Mouse (Mus musculus) kidney, adult 2 months (tissue): ENCODE data around the gene 4930579G24Rik. TPM values are rescaled to one million over a fixed set of nuclear protein-coding genes. Genes with fewer than 3 reads are reported as not detected.

ENCODE experiments used
- DNase-seq: peaks from one replicate; pipeline ENCODE4 v3.0.0; 2021
- H3K27ac ChIP-seq: fragments of 200-500 bp; 2 replicates; pipeline ENCODE4 v1.5.1; 2012; ENCODE audit warnings: low read depth, low read length, control low read depth, inconsistent platforms; ENCODE audit not compliant: insufficient read depth
- H3K27me3 ChIP-seq: fragments of 200-500 bp; replicated peaks from 2 replicates; pipeline ENCODE4 v1.6.1; 2012; ENCODE audit warnings: mild to moderate bottlenecking, moderate library complexity, low read length, inconsistent platforms; ENCODE audit not compliant: control insufficient read depth, insufficient read depth
- H3K36me3 ChIP-seq: fragments of 200-500 bp; 2 replicates; pipeline ENCODE4 v1.6.1; 2012; ENCODE audit warnings: mild to moderate bottlenecking, moderate library complexity, low read length, inconsistent platforms; ENCODE audit not compliant: control insufficient read depth, insufficient read depth
- H3K4me1 ChIP-seq: fragments of 200-500 bp; 2 replicates; pipeline ENCODE4 v1.6.1; 2011; ENCODE audit warnings: low read length; ENCODE audit not compliant: control insufficient read depth, insufficient read depth
- H3K4me3 ChIP-seq: fragments of 200-500 bp; 2 replicates; pipeline ENCODE4 v1.5.1; 2011; ENCODE audit warnings: mild to moderate bottlenecking, low read depth, low read length, control low read depth; ENCODE audit not compliant: insufficient read depth
- CTCF ChIP-seq: fragments of 200-500 bp; conservative IDR thresholded peaks from 2 replicates; pipeline ENCODE4 v1.5.1; 2011; ENCODE audit warnings: low read depth, mild to moderate bottlenecking, control low read depth, low read length, moderate library complexity, mixed read lengths; ENCODE audit not compliant: insufficient read depth, insufficient read length
- POLR2A ChIP-seq: fragments of 200-500 bp; IDR thresholded peaks from one replicate; pipeline ENCODE4 v1.6.1; 2011; ENCODE audit warnings: low read depth, low read length, control low read depth
- WGBS: fragments of 180-500 bp; shearing (Covaris S2); methylation state at CpG from one replicate; pipeline ENCODE4 v1.1.7; 2018; 5-methylcytosine and 5-hydroxymethylcytosine counted together
- polyA plus RNA-seq: library from polyadenylated mRNA; depleted of rRNA; stranded (reverse); fragments of >200 nt; gene quantifications from 2 replicates; pipeline ENCODE4 v1.2.3, GENCODE M21; 2012

Gene 4930579G24Rik
- polyA plus RNA-seq, 1 experiment, result 1.2 TPM

DNA sequence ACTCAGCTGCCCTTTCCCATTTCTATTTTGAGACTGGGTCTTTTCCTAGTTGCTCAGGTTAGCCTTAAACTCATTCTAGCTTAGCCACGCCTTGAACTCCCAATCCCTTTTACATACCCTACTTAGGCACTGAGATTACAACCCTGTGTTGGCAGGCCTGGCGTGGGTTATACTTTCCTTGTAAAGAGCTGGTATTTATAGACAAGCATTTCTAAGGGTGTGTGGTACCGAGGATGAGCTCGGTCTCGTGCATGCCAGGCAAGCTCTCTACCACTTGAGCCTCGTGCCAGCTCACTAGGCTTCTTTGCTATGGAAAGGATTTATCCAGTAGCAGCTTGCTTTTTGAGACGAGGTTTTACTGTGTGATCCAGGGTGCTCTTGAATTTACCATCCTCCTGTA is 33.4 kb upstream of the 4930579G24Rik start:
- DNase-seq, result no peak
- Histone ChIP-seq H3K4me3 (no peak overlapping the region), H3K4me1 (peaks cover 9% of the 10 kb centered on the region; the same call in 1 of the 2 replicates), H3K36me3 (peaks cover 12% of the 10 kb centered on the region), H3K27ac (no peak overlapping the region), H3K27me3 (no peaks in the 10 kb centered on the region)
- TF ChIP-seq CTCF, result no peak
- no peak for TF ChIP-seq POLR2A
- 92% methylated on average over 7 of the region's 7 CpGs for WGBS

DNA sequence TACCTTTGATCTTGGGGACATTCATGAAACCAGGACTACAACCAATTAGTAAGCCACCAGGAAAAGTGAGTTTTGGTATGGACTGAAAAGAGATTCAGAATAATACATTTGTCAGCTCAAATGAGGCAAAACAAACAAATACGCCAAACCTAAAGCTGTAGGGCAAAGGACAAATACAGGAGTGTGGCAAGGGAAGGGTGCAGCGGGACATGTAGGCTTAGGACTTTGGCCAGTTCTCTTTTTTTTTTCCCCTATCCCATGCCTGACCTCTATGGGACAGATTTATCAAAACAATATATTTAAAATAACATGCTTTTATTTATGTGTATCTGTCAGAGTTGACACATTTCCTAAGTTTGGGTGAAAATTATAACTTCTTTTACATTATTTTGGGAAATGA is 19.0 kb upstream of the 4930579G24Rik start:
- Histone ChIP-seq H3K4me3 (no peak overlapping the region), H3K27me3 (no peaks in the 10 kb centered on the region), H3K27ac (no peak overlapping the region), H3K4me1 (no peaks in the 10 kb centered on the region), H3K36me3 (peaks cover 10% of the 10 kb centered on the region)
- TF ChIP-seq CTCF (no peak), POLR2A (no peak)
- DNase-seq, result no peak
- 59% methylated on average over 2 of the region's 2 CpGs for WGBS

DNA sequence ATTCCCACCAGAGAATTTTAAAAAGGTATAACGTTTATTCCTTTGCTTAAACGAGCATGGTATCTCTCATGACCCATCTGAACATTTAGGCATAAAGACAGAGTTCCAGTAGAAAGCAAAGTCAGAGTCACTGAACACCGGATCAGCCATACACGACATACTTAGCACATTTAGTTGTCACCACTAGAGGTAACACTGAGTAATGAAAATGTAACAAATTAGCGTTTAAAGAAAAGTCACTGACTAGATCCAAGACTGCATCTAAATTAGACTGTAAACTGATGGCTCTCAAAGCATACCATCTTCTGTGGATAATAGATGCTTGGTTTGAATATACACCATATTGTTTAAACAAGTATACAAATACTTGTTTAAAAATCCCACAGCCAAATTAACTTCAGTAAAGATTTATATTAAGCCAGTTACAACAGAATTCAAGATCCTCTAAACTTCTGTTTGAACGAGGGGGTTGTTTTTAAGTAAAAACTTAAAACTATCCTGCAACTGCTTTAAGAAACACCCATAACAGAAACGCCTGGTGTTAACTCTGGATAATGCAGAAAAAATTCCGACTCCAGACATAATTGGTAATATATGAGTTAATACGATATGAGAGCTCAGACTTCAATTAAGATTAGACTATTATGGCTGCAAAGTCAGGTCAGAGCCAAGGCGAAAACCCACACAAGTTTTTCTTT is 1.2 kb upstream of the 4930579G24Rik start:
- H3K36me3 ChIP-seq, result no peaks in the 10 kb centered on the region
- WGBS, result 7% methylated on average over 10 of the region's 10 CpGs
- H3K4me1 ChIP-seq, result peaks cover 4% of the 10 kb centered on the region
- no peak for DNase-seq
- H3K4me3 ChIP-seq, result peak overlapping the region; percentile 66
- TF ChIP-seq POLR2A, result no peak
- no peak for TF ChIP-seq CTCF
- peak overlapping the region; percentile 73 for H3K27ac ChIP-seq
- H3K27me3 ChIP-seq, result no peaks in the 10 kb centered on the region

DNA sequence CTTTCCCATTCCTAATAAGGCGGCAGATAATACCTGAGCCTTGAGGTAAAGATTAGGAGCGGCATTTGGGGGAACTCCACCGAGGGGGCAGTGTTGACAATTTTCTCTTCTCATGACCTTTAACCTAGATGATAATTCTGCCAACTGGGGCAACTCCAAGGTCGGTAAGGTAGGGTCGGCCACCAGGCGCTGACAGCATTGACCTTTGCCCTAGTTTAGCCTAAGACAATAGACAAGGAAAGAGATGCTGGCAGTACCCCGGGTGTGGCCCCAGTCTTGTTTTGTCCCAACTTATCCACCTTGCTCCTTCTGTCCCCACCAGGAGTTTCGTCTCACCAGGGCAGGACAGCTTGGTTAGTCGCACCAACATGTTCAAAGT is 708 bp upstream of the 4930579G24Rik start:
- no peaks in the 10 kb centered on the region for H3K36me3 ChIP-seq
- WGBS, result under 1% methylated on average over 9 of the region's 9 CpGs
- DNase-seq, result peak; percentile 73
- peak overlapping the region; percentile 66 for H3K4me3 ChIP-seq
- no peaks in the 10 kb centered on the region for H3K27me3 ChIP-seq
- peak overlapping the region; percentile 73 for H3K27ac ChIP-seq
- peaks cover 4% of the 10 kb centered on the region for H3K4me1 ChIP-seq
- TF ChIP-seq POLR2A (no peak), CTCF (no peak)

DNA sequence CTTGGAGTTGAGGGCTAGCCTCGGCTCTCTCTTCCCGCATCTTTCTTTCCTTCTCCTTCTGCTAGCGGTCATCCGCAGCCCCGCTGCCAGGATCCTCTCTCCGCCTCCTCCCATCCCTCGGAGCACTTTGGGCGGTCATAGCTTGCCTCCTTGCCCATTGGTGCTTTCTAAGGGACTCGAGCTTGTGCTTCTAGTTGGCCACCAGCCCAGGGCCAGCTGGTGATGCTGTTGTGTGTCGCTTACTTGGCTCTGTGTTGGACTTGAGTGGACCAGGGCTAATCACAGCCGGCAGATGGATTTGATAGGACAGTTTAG is 494 bp downstream of the 4930579G24Rik start, which contains the start of gene Etfdh:
Gene Etfdh, minus strand, starts transcription at position 85 of the 315 bp plus-strand sequence.
- Histone ChIP-seq H3K36me3 (no peaks in the 10 kb centered on the region), H3K27me3 (no peaks in the 10 kb centered on the region), H3K4me3 (peak within 1 kb of the TSS; percentile 66), H3K4me1 (peaks cover 4% of the 10 kb centered on the region), H3K27ac (peak within 1 kb of the TSS; percentile 73)
- peak; percentile 75 for DNase-seq
- WGBS, result under 1% methylated on average over 11 of the region's 11 CpGs
- TF ChIP-seq POLR2A, result no peak
- TF ChIP-seq CTCF, result no peak

DNA sequence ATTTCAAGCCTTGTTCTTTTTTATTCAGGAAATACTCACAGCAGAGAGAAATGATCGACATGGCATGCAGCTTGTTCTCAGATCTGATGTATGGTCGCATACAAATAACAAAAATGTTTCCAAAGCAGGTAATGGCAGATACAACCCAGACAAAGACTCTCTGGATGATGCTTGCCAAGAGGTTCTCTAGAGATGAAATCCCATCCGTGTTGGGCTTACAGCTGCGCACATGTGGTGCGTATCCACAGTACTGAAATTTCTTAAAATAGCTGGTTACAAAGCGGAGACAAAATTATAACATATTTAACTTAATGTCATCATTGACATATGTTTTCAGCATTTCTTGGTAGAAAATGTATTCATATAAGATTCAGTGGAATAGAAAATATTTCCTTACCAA is 23.2 kb downstream of the 4930579G24Rik start:
- 91% methylated on average over 6 of the region's 6 CpGs for WGBS
- TF ChIP-seq POLR2A, result no peak
- TF ChIP-seq CTCF, result no peak
- no peaks in the 10 kb centered on the region for H3K27me3 ChIP-seq
- H3K27ac ChIP-seq, result no peak overlapping the region
- no peak for DNase-seq
- H3K4me3 ChIP-seq, result no peak overlapping the region
- no peaks in the 10 kb centered on the region for H3K36me3 ChIP-seq
- no peaks in the 10 kb centered on the region for H3K4me1 ChIP-seq

DNA sequence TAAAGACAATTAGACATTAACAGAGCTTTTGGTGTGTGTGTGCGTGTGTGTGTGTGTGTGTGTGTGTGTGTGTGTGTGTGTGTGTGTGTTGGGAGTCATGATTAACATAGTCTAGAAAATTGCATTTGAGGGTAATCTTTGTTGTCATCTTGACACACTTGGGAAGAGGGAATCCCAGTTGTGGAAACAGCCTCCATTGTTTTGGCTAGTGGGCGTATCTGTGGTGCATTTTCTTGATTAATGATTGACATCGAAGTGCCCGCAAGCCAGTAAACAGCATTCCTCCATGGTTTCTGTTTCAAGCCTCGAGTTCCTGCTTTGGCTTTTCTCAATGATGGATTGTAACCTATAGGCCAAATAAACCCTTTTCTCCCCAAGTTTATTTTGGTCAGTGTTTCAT is 27.8 kb downstream of the 4930579G24Rik start:
- peak; percentile 6 for DNase-seq
- no peaks in the 10 kb centered on the region; the same call in 1 of the 2 replicates for H3K27me3 ChIP-seq
- H3K36me3 ChIP-seq, result no peaks in the 10 kb centered on the region
- no peak overlapping the region for H3K27ac ChIP-seq
- H3K4me3 ChIP-seq, result no peak overlapping the region
- 40% methylated on average over 5 of the region's 5 CpGs for whole genome bisulfite sequencing
- H3K4me1 ChIP-seq, result no peaks in the 10 kb centered on the region
- TF ChIP-seq CTCF (no peak), POLR2A (no peak)
